Mouse (Mus musculus): Measurements from ENCODE around the gene Gpat2.

Gene Gpat2

DNA sequence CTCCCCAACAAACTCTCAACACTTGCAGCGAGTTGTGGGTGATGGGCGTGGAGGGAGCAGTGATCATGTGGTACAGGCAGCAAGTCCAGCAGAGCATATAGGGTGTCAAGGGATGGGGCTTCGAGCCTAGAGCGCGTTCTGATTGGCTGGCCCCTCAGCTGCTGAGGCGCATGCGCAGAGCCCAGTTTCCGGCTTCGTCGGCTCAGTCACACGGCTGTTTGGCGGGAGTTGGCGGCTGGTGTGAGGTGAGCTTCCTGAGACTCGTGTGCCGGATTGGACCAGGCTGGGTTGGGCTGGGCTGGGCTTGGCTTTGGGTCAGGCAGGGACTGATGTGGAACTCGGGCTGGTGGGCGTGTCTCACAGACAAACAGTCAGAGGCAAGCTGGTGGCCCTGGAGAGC, at the start of gene Gpat2:
TSS of gene Gpat2 (plus strand) at position 223 of the 400 bp plus-strand sequence.
- no peak for DNase-seq (ENCODE audit: low spot score)

- DNase-seq (ENCODE audit: low spot score) = no peak
Measured at GRCm38 (mm10) chr2:127375759-127376341, 49.1 kb upstream of the Gpat2 start.

- no peak for DNase-seq (ENCODE audit: low spot score)
Measured at GRCm38 (mm10) chr2:127376423-127377051, 48.5 kb upstream of the Gpat2 start.

- DNase-seq (ENCODE audit: low spot score) = no peak
Measured at GRCm38 (mm10) chr2:127377942-127378610, 46.9 kb upstream of the Gpat2 start.

DNA sequence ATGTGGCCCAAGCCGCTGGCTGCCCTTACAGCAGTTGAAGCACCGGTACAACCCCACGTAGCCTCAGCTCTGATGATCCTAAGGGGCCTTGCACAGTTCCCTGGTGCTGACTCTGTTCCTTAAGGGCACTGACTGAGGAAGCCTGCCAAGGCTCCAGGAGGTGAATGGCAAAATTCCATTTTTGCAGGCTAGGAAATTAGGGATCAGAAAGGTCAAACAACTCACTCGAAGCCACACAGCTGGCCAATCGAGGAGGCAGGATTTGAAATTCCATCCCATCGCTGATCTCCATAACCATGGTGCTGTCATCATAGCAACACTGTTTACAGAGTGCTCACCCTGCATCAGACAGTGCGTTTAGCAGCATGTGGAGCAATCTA, 46.4 kb upstream of the Gpat2 start:
- DNase-seq (ENCODE audit: low spot score) = no peak

GRCm38 (mm10) chr2:127379250-127379649, 45.7 kb upstream of the Gpat2 start:
- DNase-seq (ENCODE audit: low spot score) = no peak

DNA sequence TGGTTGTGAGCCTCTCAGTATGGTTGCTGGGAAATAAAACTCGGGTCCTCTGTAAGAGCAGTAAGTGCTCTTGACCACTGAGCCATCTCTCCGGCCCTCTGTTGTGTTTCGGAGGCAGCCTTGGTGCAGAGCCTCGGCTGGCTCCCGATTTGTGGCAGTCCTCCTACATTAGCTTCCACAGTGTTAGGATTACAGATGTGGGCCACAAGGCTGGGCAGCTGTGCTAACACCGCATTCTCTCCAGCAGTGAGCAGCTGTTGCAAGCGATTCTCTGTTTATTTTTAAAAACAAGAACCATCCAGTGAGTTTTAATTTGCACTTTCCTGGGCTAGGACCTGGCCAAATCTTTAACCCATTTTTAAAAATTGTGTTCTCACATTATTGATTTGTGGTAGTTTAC, 41.1 kb upstream of the Gpat2 start:
- DNase-seq (ENCODE audit: low spot score) = no peak

DNA sequence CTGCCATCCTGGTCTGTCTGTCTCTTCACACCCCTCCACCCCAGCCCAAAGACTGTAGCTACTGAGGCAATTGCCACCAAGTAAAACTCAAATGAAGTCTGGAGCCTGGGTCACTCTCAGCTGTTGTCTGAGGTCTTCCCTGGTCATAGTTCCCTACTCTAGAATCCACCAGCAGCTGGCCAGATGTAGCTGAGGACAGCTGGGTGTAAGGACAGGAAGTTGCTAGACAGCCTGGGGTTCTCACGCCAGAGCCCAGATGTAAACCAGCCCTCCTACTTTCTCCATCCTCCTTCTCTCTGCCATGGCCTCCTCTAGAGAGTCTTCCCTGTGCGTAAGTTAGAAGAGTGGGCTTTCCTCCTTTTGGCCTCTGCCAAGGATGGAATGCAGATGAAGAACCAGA, 37.5 kb upstream of the Gpat2 start:
- no peak for DNase-seq (ENCODE audit: low spot score)

DNA sequence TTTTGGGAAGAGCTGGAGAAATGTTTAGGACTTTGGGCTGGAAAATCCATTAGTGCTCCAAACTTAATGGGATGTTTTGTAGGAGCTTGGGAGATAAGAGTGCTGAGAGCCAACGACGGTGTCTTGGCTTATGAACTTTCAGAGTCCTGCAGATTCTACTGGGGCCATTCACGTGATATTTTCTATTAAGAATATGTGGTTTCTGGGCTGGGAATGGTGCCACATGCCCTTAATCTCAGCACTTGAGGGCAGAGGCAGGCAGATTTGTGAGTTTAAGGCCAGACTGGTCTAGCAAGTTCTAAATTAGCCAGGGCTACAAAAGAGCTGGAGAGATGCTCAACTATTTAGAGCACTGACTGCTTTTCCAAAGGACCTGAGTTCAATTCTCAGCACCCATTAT, 34.6 kb upstream of the Gpat2 start:
- no peak for DNase-seq (ENCODE audit: low spot score)

DNA sequence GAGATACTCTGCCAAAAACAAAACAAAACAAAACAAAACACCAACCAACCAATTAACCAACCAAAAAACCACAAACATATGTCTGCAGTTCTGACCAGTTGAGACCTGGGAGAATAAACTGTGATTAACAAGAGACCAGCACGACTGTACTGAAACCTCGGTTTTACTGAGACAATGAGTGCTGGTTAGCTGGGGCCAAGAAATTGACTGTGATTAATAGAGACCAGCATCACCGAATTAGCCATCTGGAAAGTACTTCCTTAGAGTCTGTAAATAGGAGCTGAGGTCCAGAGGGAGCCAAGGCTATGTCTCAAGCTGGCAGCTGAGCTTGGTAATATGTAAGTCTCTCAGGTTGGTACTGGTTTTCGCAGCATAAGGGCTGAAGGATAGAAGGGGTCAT, 34.2 kb upstream of the Gpat2 start:
- DNase-seq (ENCODE audit: low spot score) = no peak

DNA sequence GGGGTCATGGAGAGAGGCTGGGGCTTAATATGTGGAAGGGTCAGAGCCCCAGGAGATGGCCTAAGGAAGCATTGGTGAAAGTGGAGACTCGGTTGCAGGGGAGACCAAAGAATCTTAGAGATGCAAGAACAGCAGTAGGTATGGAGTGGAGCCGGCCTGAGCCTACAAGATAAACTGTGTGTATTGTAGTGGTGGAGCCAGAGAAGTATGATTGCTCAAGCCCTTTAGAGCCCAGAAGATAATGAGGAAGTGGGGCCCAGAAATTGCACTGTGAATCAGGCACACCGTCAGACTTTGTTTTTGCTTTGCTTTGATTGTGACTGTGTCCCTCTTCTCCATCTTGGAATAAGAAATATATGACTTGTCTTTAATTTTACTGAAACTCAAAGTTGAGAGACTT, 33.7 kb upstream of the Gpat2 start:
- DNase-seq (ENCODE audit: low spot score) = no peak

DNA sequence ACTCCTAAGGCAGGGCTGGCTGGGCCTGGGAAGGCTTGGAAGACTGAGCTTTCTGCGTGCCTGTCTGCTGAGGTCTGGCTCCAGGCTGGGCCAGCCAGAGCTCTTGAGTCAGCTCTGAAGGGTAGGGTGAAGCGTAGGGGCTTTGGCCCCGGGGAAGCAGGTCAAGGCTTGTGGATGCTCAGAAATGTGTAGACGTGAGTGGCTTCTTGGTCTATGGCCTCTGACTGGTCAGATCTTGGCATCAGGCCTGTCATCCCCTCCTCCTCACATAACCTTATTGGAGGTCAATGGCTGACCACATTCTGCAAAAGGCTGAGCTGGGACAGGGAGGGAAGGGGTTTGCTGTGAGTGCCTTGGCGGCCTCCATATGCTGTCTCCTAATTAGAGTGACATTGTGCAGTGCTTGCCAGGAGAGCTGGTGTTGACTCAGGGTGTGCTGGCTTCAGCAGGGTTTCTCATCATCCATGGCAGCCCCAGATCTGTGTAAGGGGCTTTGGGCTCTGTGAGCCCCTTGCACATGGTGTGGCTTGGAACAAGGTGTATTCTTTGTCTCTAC, 30.3 kb upstream of the Gpat2 start:
- DNase-seq (ENCODE audit: low spot score) = no peak

DNA sequence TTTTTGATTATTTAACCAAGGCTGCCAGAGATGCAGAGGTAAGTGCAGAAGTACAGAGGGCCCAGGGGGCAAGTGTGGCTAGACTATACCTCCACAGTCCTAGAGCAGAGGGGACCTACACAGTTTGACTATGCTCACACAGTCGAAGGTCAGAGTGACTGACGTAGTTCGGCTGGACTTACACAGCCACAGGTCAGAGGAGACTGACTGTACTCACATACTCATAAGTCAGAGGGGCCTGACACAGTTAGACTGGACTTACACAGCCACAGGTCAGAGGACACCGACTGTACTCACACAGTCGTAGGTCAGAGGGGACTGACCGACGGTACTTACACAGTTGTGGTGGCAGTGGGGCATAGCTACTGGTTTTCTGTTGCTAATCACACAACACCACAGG, 26.3 kb upstream of the Gpat2 start:
- DNase-seq (ENCODE audit: low spot score) = no peak

DNA sequence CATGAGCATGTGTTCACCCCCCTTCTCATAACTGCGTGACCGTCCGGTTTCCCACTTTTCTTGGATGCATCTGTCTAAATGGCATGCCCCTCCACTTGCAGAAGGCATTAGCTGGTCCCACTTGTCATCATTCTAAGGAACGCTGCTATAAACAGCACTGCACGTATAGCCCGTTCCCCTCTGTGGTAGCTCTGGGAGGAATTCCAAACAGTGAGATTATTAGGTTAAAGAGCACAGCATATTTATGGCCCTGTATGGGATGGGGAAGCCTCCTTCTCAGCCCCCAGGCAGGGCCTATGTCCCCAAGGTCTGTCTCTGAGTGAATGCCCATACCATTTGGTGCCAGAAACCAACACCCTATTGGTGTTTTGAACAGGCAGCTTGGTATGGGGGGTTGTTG, 13.9 kb upstream of the Gpat2 start:
- no peak for DNase-seq (ENCODE audit: low spot score)

DNA sequence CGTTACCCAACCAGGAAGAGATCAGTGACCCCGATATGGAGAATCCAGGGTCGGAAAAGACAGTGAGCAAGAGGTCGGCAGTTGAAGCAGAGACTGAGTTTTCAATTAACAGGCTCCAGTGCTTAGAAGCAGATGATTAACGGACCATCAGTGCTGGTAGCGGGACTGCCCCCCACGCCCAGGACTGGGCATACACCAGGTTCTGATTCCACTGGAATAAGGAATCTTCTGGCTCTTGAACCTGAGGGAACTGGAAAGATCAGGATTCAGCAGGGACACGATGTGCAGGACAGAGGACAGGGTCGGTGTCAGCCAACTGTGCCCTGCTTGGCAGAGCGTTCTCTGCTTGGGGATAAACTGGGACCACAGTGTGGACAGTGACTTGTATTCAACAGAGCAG, 9.2 kb upstream of the Gpat2 start:
- no peak for DNase-seq (ENCODE audit: low spot score)

DNA sequence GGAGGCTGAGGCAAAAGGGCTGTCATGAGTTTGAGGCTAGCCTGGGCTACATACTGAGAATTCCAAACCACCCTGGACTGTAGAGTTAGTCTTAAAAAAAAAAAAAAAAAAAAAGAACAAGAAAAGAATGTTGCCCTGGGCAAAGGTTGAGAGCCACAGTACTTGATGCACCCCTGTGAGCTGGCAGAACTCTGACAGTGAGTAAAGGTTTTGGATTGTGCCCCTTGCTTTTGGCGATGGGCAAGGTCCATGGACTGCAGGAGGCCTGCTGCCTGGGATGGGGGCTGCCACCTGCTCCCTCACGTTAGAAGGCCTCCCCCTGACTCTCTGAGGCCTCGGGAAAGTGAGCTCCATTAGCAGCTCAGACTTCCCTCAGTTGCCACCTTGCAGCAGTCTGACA, 8.3 kb upstream of the Gpat2 start:
- no peak for DNase-seq (ENCODE audit: low spot score)

GRCm38 (mm10) chr2:127418266-127418970, 6.6 kb upstream of the Gpat2 start:
- no peak for DNase-seq (ENCODE audit: low spot score)

GRCm38 (mm10) chr2:127430238-127430637, 5.2 kb downstream of the Gpat2 start:
- DNase-seq (ENCODE audit: low spot score) = no peak

DNA sequence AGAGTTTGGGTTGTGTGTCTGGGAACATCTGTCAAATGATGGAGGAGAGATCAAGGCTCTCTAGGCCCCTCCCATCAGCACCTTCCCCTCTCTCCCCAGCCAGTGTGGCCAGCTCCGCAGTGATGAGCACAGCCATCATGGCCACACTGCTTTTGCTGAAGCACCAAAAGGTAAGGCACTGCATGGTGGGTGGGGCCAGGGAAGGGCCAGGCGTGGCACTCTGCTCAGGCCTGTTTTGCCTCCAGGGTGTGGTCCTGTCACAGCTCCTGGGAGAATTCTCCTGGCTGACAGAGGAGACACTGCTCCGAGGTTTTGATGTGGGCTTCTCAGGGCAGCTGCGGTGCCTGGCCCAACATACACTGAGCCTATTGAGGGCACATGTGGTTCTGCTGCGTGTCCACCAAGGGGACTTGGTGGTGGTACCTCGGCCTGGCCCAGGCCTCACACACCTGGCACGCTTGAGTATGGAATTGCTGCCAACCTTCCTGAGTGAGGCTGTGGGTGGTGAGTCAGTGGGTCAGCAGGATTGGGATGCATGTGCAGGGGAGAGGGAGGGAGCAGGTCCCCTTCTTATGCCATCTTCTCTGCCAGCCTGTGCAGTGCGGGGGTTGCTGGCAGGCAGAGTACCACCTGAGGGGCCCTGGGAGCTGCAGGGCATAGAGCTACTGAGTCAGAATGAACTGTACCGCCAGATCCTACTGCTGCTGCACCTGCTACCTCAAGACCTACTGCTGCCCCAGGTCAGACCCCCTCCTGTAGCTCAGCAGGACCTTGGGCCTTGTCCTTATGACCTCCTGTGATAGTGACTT, 8.7 kb downstream of the Gpat2 start:
- no peak for DNase-seq (ENCODE audit: low spot score)

GRCm38 (mm10) chr2:127435135-127435534, 10.1 kb downstream of the Gpat2 start:
- DNase-seq (ENCODE audit: low spot score) = no peak

- DNase-seq (ENCODE audit: low spot score) = no peak
Measured at GRCm38 (mm10) chr2:127435554-127435953, 10.6 kb downstream of the Gpat2 start.

DNA sequence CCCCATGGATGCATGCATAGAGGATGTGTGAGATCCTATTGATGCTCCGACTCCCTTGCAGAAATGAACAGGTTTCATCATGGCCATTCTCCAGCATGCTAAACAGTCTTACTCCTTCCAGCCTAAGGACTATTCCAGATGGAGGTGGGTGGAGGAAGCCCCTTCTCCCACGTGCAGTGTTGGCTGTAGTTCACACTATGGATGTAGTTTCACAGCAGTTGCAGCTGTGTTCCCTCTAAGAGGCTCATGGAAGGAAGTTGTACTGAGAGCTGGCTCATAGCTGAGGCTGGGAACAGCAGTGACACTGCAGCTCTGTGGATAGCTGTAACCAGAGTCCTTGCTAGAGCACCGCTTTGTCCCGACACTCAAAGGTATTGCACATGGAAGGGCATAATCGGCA, 12.7 kb downstream of the Gpat2 start:
- DNase-seq (ENCODE audit: low spot score) = no peak
